Mouse (Mus musculus) adipocyte (in vitro differentiated cells): ENCODE data around the gene Zfp65.
A peak's percentile ranks its signal among the peaks of the same experiment; 100 is the strongest.
"Not testable (repeated sequence)": the region's sequence is repeated elsewhere in the genome, so short reads cannot be mapped to it uniquely, and the experiment has no call there.

Experiments used
- DNase-seq: peaks from one replicate; pipeline ENCODE4 v3.0.0-alpha.2; 2016; ENCODE audit warnings: low spot score

The Zfp65 gene

GRCm38 (mm10) chr13:67728641-67729318 lies at the start of gene Zfp65:
Gene Zfp65, minus strand, starts transcription at chr13:67729173.
- DNase-seq: peak; percentile 73

GRCm38 (mm10) chr13:67763031-67763768 lies 34.2 kb upstream of the Zfp65 start:
- DNase-seq: no peak

- peak; percentile 51 for DNase-seq
Observed at GRCm38 (mm10) chr13:67759966-67760365, 31.0 kb upstream of the Zfp65 start.

- peak; percentile 90 for DNase-seq
Observed at GRCm38 (mm10) chr13:67755761-67756160, 26.8 kb upstream of the Zfp65 start.

- peak; percentile 82 for DNase-seq
Observed at GRCm38 (mm10) chr13:67754333-67755306, 25.6 kb upstream of the Zfp65 start, which contains the start of gene Zfp85. Gene Zfp85, minus strand, starts transcription at chr13:67755228.

- DNase-seq: no peak
Observed at GRCm38 (mm10) chr13:67743896-67744295, 14.9 kb upstream of the Zfp65 start.

- no peak for DNase-seq
Observed at GRCm38 (mm10) chr13:67742941-67743340, 14.0 kb upstream of the Zfp65 start.

- not testable (repeated sequence) for DNase-seq
Observed at GRCm38 (mm10) chr13:67734391-67734790, 5.4 kb upstream of the Zfp65 start.

GRCm38 (mm10) chr13:67729441-67729840 lies 468 bp upstream of the Zfp65 start:
- peak; percentile 66 for DNase-seq

- DNase-seq: peak; percentile 22
Observed at GRCm38 (mm10) chr13:67728106-67728505, 867 bp downstream of the Zfp65 start.

GRCm38 (mm10) chr13:67725331-67725730 lies 3.6 kb downstream of the Zfp65 start:
- not testable (repeated sequence) for DNase-seq

GRCm38 (mm10) chr13:67723848-67724479 lies 5.0 kb downstream of the Zfp65 start:
- DNase-seq: peak; percentile 88

GRCm38 (mm10) chr13:67686971-67687370 lies 42.0 kb downstream of the Zfp65 start, which contains the start of gene Zfp738:
Gene Zfp738, minus strand, starts transcription at chr13:67687071.
- DNase-seq: no peak

- not testable (repeated sequence) for DNase-seq
Observed at GRCm38 (mm10) chr13:67683841-67684240, 45.1 kb downstream of the Zfp65 start.

- DNase-seq: peak; percentile 88
Observed at GRCm38 (mm10) chr13:67682959-67683735, 45.8 kb downstream of the Zfp65 start.

GRCm38 (mm10) chr13:67674902-67675301 lies 54.1 kb downstream of the Zfp65 start:
- DNase-seq: no peak
